Mouse (Mus musculus): ENCODE data around the gene Hs3st2. TPM values are rescaled to one million over a fixed set of nuclear protein-coding genes. Genes with fewer than 3 reads are reported as not detected.

The Hs3st2 gene
- total and polyA plus RNA-seq, 3 experiments, result not detected

DNA sequence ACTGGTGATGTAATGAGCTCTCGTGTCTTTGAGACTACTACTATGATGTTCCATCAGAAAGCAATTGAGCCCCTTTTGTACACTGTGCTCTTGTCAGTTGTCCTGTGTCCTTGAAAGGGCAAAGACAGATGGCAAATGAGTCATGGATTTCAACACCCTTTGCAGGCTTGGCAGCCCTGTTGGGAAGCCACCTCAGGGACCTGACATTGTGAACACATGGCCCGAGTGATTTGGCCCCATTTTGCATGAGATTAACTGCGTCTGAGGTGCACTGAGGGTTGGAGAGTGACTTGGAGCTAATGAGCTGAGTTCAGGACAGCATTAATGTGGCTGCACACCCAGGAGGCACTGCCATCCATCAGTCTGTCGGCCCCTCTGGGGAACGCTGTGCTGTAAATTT, 74.7 kb downstream of the Hs3st2 start:
- Histone ChIP-seq H3K9me3 (replicated peaks; ENCODE audit: insufficient read depth, low read length) (no peaks in the 10 kb centered on the region), H3K4me1 (ENCODE audit: control insufficient read depth in 1 of 2, insufficient read depth in 2 of 2, low read length in 2 of 2) (no peaks in the 10 kb centered on the region), H3K27me3 (ENCODE audit: control insufficient read depth in 1 of 2, insufficient read depth in 2 of 2, low read length in 2 of 2) (no peaks in the 10 kb centered on the region), H3K4me3 (ENCODE audit: control insufficient read depth in 1 of 2, insufficient read depth in 1 of 2, low read depth in 2 of 2, low read length in 2 of 2) (no peak overlapping the region), H3K9ac (ENCODE audit: control insufficient read depth, low read depth, low read length, poor library complexity, severe bottlenecking) (no peak overlapping the region), H3K27ac (ENCODE audit: control insufficient read depth, low read depth, low read length) (no peak overlapping the region), H3K36me3 (ENCODE audit: control insufficient read depth in 1 of 2, insufficient read depth in 2 of 2, low read length in 2 of 2) (no peaks in the 10 kb centered on the region), H3K79me2 (ENCODE audit: control insufficient read depth, insufficient read depth, low read length, poor library complexity) (no peaks in the 10 kb centered on the region)
- TF ChIP-seq MEF2A (IDR thresholded peaks at IDR 0.05; ENCODE audit: extremely low read depth, insufficient replicate concordance, low read depth, low read length, poor library complexity, severe bottlenecking) (no peak), USF2 (IDR thresholded peaks at IDR 0.05; ENCODE audit: borderline replicate concordance in 1 of 2, insufficient read depth in 1 of 2, low read depth in 1 of 2, low read length in 2 of 2) (no peak), USF1 (IDR thresholded peaks at IDR 0.05; ENCODE audit: low read depth, low read length) (no peak), POLR2AphosphoS2 (IDR thresholded peaks at IDR 0.05; ENCODE audit: low read length) (no peak), TCF12 (IDR thresholded peaks at IDR 0.05; ENCODE audit: low read depth, low read length) (no peak), HCFC1 (IDR thresholded peaks at IDR 0.05; ENCODE audit: low read depth, low read length) (no peak), JUND (IDR thresholded peaks at IDR 0.05; ENCODE audit: low read depth, low read length) (no peak), MYC (IDR thresholded peaks at IDR 0.05; ENCODE audit: low read depth, low read length) (no peak), E2F4 (IDR thresholded peaks at IDR 0.05; ENCODE audit: borderline replicate concordance, low read depth, low read length) (no peak), MXI1 (IDR thresholded peaks at IDR 0.05; ENCODE audit: low read depth, low read length) (no peak), MAFK (IDR thresholded peaks at IDR 0.05; ENCODE audit: borderline replicate concordance, low read depth, low read length) (no peak)
- no peak for DNase-seq (ENCODE audit: low read depth, low spot score)

DNA sequence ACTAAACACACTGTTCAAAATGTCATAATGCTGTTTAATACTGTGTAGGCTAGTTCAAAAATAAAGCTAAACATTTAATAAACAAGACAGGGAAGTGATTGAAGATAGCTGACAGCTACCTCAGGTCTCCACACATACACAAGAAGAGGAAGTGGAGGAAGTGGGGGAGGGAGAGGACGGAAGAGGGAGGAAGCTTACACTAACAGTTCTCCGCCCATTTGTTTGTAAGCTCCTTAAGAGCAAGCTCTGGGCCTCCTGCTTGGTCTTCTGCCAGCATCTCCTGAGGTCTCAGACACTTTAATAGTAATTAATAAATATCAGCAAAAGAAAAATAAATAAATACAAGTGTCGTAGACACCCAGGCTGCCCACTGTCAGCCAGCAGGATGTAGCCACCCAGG, 77.8 kb downstream of the Hs3st2 start:
- DNase-seq (ENCODE audit: low read depth, low spot score), result peak; percentile 9
- no peak overlapping the region for H3K9ac ChIP-seq (ENCODE audit: control insufficient read depth, low read depth, low read length, poor library complexity, severe bottlenecking)
- no peak overlapping the region for H3K27ac ChIP-seq (ENCODE audit: control insufficient read depth, low read depth, low read length)
- TF ChIP-seq RCOR1 (IDR thresholded peaks at IDR 0.05; ENCODE audit: low read depth, low read length), result no peak
- TF ChIP-seq MAX (IDR thresholded peaks at IDR 0.05; ENCODE audit: low read length), result no peak
- TF ChIP-seq TAL1 (IDR thresholded peaks at IDR 0.05; ENCODE audit: low read length), result no peak
- no peak for TF ChIP-seq ZKSCAN1 (IDR thresholded peaks at IDR 0.05; ENCODE audit: low read depth, low read length)
- no peak for TF ChIP-seq SIN3A (IDR thresholded peaks at IDR 0.05; ENCODE audit: low read length)
- no peak for TF ChIP-seq MYC (IDR thresholded peaks at IDR 0.05; ENCODE audit: low read depth, low read length)
- no peak for TF ChIP-seq MYB (IDR thresholded peaks at IDR 0.05; ENCODE audit: low read depth, low read length)
- no peak for TF ChIP-seq USF1 (IDR thresholded peaks at IDR 0.05; ENCODE audit: low read depth, low read length)
- TF ChIP-seq CHD2 (IDR thresholded peaks at IDR 0.05; ENCODE audit: low read length), result no peak
- no peak for TF ChIP-seq CHD1 (IDR thresholded peaks at IDR 0.05; ENCODE audit: low read depth, low read length)
- no peak for TF ChIP-seq SMC3 (IDR thresholded peaks at IDR 0.05; ENCODE audit: low read depth, low read length)
- no peak for TF ChIP-seq EP300 (IDR thresholded peaks at IDR 0.05; ENCODE audit: low read depth in 1 of 2, low read length in 2 of 2)
- no peak for TF ChIP-seq MAFK (IDR thresholded peaks at IDR 0.05; ENCODE audit: borderline replicate concordance, low read depth, low read length)
- no peak for TF ChIP-seq RAD21 (IDR thresholded peaks at IDR 0.05; ENCODE audit: low read depth, low read length)
- no peak for TF ChIP-seq ZMIZ1 (IDR thresholded peaks at IDR 0.05; ENCODE audit: low read depth, low read length)
- TF ChIP-seq E2F4 (IDR thresholded peaks at IDR 0.05; ENCODE audit: borderline replicate concordance, low read depth, low read length), result no peak
- TF ChIP-seq GATA1 (IDR thresholded peaks at IDR 0.05; ENCODE audit: low read depth, low read length), result no peak
- no peak for TF ChIP-seq KAT2A (conservative IDR thresholded peaks at IDR 0.05; ENCODE audit: low read depth, low read length)
- no peak for TF ChIP-seq POLR2AphosphoS2 (IDR thresholded peaks at IDR 0.05; ENCODE audit: low read length)
- no peak for TF ChIP-seq POLR2A (IDR thresholded peaks at IDR 0.05; ENCODE audit: control insufficient read depth in 1 of 2, insufficient read depth in 1 of 2, low read depth in 1 of 2, low read length in 2 of 2, poor library complexity in 1 of 2)
- no peaks in the 10 kb centered on the region for H3K79me2 ChIP-seq (ENCODE audit: control insufficient read depth, insufficient read depth, low read length, poor library complexity)
- no peaks in the 10 kb centered on the region for H3K27me3 ChIP-seq (ENCODE audit: control insufficient read depth in 1 of 2, insufficient read depth in 2 of 2, low read length in 2 of 2)
- no peaks in the 10 kb centered on the region for H3K4me1 ChIP-seq (ENCODE audit: control insufficient read depth in 1 of 2, insufficient read depth in 2 of 2, low read length in 2 of 2)
- H3K36me3 ChIP-seq (ENCODE audit: control insufficient read depth in 1 of 2, insufficient read depth in 2 of 2, low read length in 2 of 2), result no peaks in the 10 kb centered on the region
- H3K4me3 ChIP-seq (ENCODE audit: control insufficient read depth in 1 of 2, insufficient read depth in 1 of 2, low read depth in 2 of 2, low read length in 2 of 2), result no peak overlapping the region
- no peaks in the 10 kb centered on the region for H3K9me3 ChIP-seq (replicated peaks; ENCODE audit: insufficient read depth, low read length)
